Mouse (Mus musculus) heart, embryonic 16.5 days (tissue): Measurements from ENCODE around the gene Fam50a. TPM values are rescaled to one million over a fixed set of nuclear protein-coding genes. Genes with fewer than 3 reads are reported as not detected.
"Not testable (repeated sequence)": the region's sequence is repeated elsewhere in the genome, so short reads cannot be mapped to it uniquely, and the experiment has no call there.

Experiments used
- ATAC-seq: fragments of 200-750 bp; cut with Nextera tagmentation; replicated peaks from 2 replicates; pipeline ENCODE4 v1.8.0; 2017; ENCODE audit warnings: moderate number of reproducible peaks; ENCODE audit not compliant: insufficient read depth, low FRiP score; ENCODE audit errors: extremely low read depth
- H3K27ac ChIP-seq: fragments of 300-500 bp; sonication (generic); 2 replicates; pipeline ENCODE4 v1.5.1; 2014; ENCODE audit warnings: mild to moderate bottlenecking, low read length, control low read depth, moderate library complexity
- H3K27me3 ChIP-seq: fragments of 300-500 bp; sonication (generic); 2 replicates; pipeline ENCODE4 v1.6.1; 2014; ENCODE audit warnings: low read length, mixed read lengths; ENCODE audit not compliant: control insufficient read depth, insufficient read depth
- H3K36me3 ChIP-seq: fragments of 300-500 bp; sonication (generic); 2 replicates; pipeline ENCODE4 v1.6.1; 2014; ENCODE audit not compliant: control insufficient read depth, insufficient read depth
- H3K4me1 ChIP-seq: fragments of 300-500 bp; sonication (generic); 2 replicates; pipeline ENCODE4 v1.6.1; 2014; ENCODE audit warnings: low read length, mixed read lengths; ENCODE audit not compliant: control insufficient read depth, insufficient read depth
- H3K4me2 ChIP-seq: fragments of 300-500 bp; sonication (generic); 2 replicates; pipeline ENCODE4 v1.6.1; 2014; ENCODE audit warnings: low read depth, mild to moderate bottlenecking, control low read depth, low read length
- H3K4me3 ChIP-seq: fragments of 300-500 bp; sonication (generic); 2 replicates; pipeline ENCODE4 v1.5.1; 2014; ENCODE audit warnings: mild to moderate bottlenecking, control low read depth, low read length
- H3K9ac ChIP-seq: fragments of 300-500 bp; sonication (generic); 2 replicates; pipeline ENCODE4 v1.6.1; 2014; ENCODE audit warnings: low read length, control low read depth
- H3K9me3 ChIP-seq: fragments of 300-500 bp; sonication (generic); replicated peaks from 2 replicates; pipeline ENCODE4 v1.6.1; 2016; ENCODE audit warnings: low read length; ENCODE audit not compliant: control insufficient read depth
- WGBS: fragments of 180-500 bp; shearing (Covaris S2); extraction: QIAGEN DNeasy Blood & Tissue Kit; methylation state at CpG from one replicate; pipeline ENCODE4 v1.1.7; 2014; 5-methylcytosine and 5-hydroxymethylcytosine counted together
- polyA plus RNA-seq: library from polyadenylated mRNA; unstranded; fragments of >200 nt; fragmentation: Nextera tagmentation; extraction: Ambion mirVana; gene quantifications from 2 replicates; pipeline ENCODE4 v1.2.1, GENCODE M21; 2015

Fam50a gene
- polyA plus RNA-seq, 1 experiment from 2014 or later = 56.6 TPM

GRCm38 (mm10) chrX:74328725-74329161 lies 15.9 kb downstream of the Fam50a start, which contains the start of gene Plxna3:
Gene Plxna3 (plus strand): TSS chrX:74329066.
- WGBS = 12% methylated on average over 22 of the region's 30 CpGs
- ATAC-seq = peak; percentile 92

GRCm38 (mm10) chrX:74329215-74329671 lies 16.4 kb downstream of the Fam50a start:
- peak; percentile 15; the same call in 1 of the 2 replicates for ATAC-seq
- no peaks in the 10 kb centered on the region for H3K27me3 ChIP-seq
- no peak overlapping the region for H3K27ac ChIP-seq
- peak overlapping the region; percentile 67 for H3K4me2 ChIP-seq
- H3K4me3 ChIP-seq = peak overlapping the region; percentile 53
- peak overlapping the region; percentile 73 for H3K9ac ChIP-seq
- H3K36me3 ChIP-seq = no peaks in the 10 kb centered on the region
- H3K4me1 ChIP-seq = peaks cover 11% of the 10 kb centered on the region
- H3K9me3 ChIP-seq = no peaks in the 10 kb centered on the region
- WGBS = 18% methylated on average over 10 of the region's 10 CpGs

More at GRCm38 (mm10) chrX:74328725-74329161, 15.9 kb downstream of the Fam50a start, which contains the start of gene Plxna3:
- H3K9me3 ChIP-seq = no peaks in the 10 kb centered on the region
- peaks cover 11% of the 10 kb centered on the region for H3K4me1 ChIP-seq
- H3K36me3 ChIP-seq = no peaks in the 10 kb centered on the region
- peak within 1 kb of the TSS; percentile 73 for H3K9ac ChIP-seq
- H3K27ac ChIP-seq = peak within 1 kb of the TSS; percentile 62
- H3K4me3 ChIP-seq = peak within 1 kb of the TSS; percentile 53
- peak within 1 kb of the TSS; percentile 67 for H3K4me2 ChIP-seq
- no peaks in the 10 kb centered on the region for H3K27me3 ChIP-seq

- Histone ChIP-seq H3K4me3 (no peak overlapping the region), H3K27ac (no peak overlapping the region), H3K9ac (no peak overlapping the region), H3K4me2 (no peak overlapping the region), H3K27me3 (no peaks in the 10 kb centered on the region), H3K36me3 (no peaks in the 10 kb centered on the region), H3K9me3 (no peaks in the 10 kb centered on the region), H3K4me1 (peaks cover 11% of the 10 kb centered on the region)
- 48% methylated on average over 2 of the region's 2 CpGs for WGBS
- ATAC-seq = no peak
Measured at GRCm38 (mm10) chrX:74330166-74330930, 17.5 kb downstream of the Fam50a start.

GRCm38 (mm10) chrX:74352645-74353466 lies 40.0 kb downstream of the Fam50a start:
- Histone ChIP-seq H3K4me2 (peak overlapping the region; percentile 69), H3K36me3 (no peaks in the 10 kb centered on the region), H3K4me1 (no peaks in the 10 kb centered on the region), H3K27me3 (no peaks in the 10 kb centered on the region), H3K27ac (peak overlapping the region; percentile 51), H3K9ac (peak overlapping the region; percentile 74), H3K4me3 (peak overlapping the region; percentile 60), H3K9me3 (no peaks in the 10 kb centered on the region)
- WGBS = 17% methylated on average over 13 of the region's 13 CpGs
- peak; percentile 14; the same call in 1 of the 2 replicates for ATAC-seq

GRCm38 (mm10) chrX:74353467-74353770 lies 40.6 kb downstream of the Fam50a start, which contains the start of gene Lage3:
Gene Lage3 (minus strand): TSS chrX:74353618.
- Histone ChIP-seq H3K36me3 (no peaks in the 10 kb centered on the region), H3K4me2 (peak within 1 kb of the TSS; percentile 69), H3K27me3 (no peaks in the 10 kb centered on the region), H3K9ac (peak within 1 kb of the TSS; percentile 74), H3K4me1 (no peaks in the 10 kb centered on the region), H3K4me3 (peak within 1 kb of the TSS; percentile 60), H3K9me3 (no peaks in the 10 kb centered on the region), H3K27ac (peak within 1 kb of the TSS; percentile 51)
- peak; percentile 89 for ATAC-seq
- 10% methylated on average over 16 of the region's 22 CpGs for WGBS

- not testable (repeated sequence) for H3K4me3 ChIP-seq, H3K27me3 ChIP-seq, H3K4me1 ChIP-seq, ATAC-seq, H3K9me3 ChIP-seq, H3K9ac ChIP-seq, H3K36me3 ChIP-seq, H3K4me2 ChIP-seq, H3K27ac ChIP-seq
- WGBS = 88% methylated on average over 2 of the region's 3 CpGs
Measured at GRCm38 (mm10) chrX:74357069-74357468, 44.2 kb downstream of the Fam50a start.

- H3K4me2 ChIP-seq = no peak overlapping the region
- no peak overlapping the region for H3K27ac ChIP-seq
- no peaks in the 10 kb centered on the region for H3K9me3 ChIP-seq
- WGBS = 37% methylated on average over 11 of the region's 11 CpGs
- no peak for ATAC-seq
- no peaks in the 10 kb centered on the region for H3K36me3 ChIP-seq
- H3K27me3 ChIP-seq = no peaks in the 10 kb centered on the region
- H3K4me3 ChIP-seq = no peak overlapping the region
- H3K9ac ChIP-seq = no peak overlapping the region
- H3K4me1 ChIP-seq = no peaks in the 10 kb centered on the region
Measured at GRCm38 (mm10) chrX:74359171-74359570, 46.3 kb downstream of the Fam50a start.

- peak overlapping the region; percentile 72 for H3K4me3 ChIP-seq
- peak; percentile 7; the same call in 1 of the 2 replicates for ATAC-seq
- H3K36me3 ChIP-seq = peaks cover 7% of the 10 kb centered on the region; the same call in 1 of the 2 replicates
- H3K9ac ChIP-seq = peak overlapping the region; percentile 84
- no peak overlapping the region for H3K27ac ChIP-seq
- WGBS = 43% methylated on average over 10 of the region's 10 CpGs
- H3K4me2 ChIP-seq = peak overlapping the region; percentile 71
- H3K4me1 ChIP-seq = peaks cover 10% of the 10 kb centered on the region
- no peaks in the 10 kb centered on the region for H3K9me3 ChIP-seq
- no peaks in the 10 kb centered on the region for H3K27me3 ChIP-seq
Measured at GRCm38 (mm10) chrX:74367512-74367911, 54.7 kb downstream of the Fam50a start.
